Mouse (Mus musculus) gastrocnemius, adult 8-10 months (tissue): ENCODE data around the gene Kctd6. TPM values are rescaled to one million over a fixed set of nuclear protein-coding genes. Genes with fewer than 3 reads are reported as not detected.
"Not testable (repeated sequence)": the region's sequence is repeated elsewhere in the genome, so short reads cannot be mapped to it uniquely, and the experiment has no call there.

Experiments used
- DNase-seq, 2 experiments: peaks; one replicate each; pipeline ENCODE4 v3.0.0; 2022; ENCODE audit warnings: low spot score in 2 of 2
- total RNA-seq, 4 experiments: library from RNA; stranded (reverse); gene quantifications; 2 replicates each; pipeline ENCODE4 v1.2.4; 2022

Kctd6 gene
- total RNA-seq, 4 experiments from 2014 or later, result 7.7 to 10.4 (median 8.2) TPM

DNA sequence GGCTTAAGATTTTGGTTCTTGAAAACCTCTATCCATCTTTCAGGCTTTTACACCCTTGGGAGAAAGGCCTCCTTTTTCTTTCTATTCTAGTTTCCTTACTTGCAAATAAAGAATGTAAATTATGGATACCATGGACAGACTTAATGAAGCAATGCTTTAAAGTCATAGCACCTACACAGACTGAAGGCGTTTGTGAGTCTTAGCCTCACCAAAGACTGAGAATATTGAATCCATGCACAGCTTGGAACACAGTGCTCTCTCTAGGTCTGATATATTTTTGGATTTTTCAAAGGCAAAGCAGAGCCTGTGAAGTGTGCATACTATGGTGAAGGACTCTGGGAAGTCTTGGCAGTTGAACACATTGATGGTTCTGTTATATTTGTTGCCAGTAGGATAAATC is 35.3 kb downstream of the Kctd6 start:
- no peak for DNase-seq

DNA sequence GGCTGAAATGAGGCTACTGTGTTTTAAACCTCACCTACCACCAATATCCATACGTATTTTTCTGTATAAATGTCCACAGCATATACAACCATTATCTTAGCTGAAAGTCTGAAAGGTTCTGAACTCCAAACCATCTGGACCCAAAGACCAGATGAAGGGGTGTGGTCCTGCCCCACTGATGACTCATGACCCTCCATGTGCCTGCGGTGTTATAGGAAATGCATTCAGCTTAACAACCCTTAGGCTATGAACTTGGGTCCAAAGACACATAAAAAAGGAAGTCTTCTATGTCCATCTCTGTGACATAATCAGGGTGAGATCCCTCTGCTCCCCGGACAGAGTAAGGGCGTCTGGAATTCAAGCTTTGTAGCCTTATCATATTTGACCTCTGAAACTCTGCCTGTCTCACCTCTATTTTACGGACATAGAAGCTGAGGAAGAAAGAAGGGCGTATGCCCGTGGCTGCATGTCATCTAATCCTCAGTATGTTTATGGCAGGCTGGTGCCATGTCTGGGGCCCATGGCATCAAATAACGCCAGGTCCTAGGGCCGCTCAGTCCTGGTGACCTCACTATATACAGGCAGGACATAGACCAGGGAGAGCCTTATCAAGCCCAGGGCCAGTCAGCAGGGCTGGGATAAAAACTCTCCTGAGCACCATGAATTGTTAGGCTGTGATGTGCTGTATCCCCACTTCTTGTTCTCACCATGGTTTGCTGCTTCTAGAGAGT is 36.4 kb downstream of the Kctd6 start:
- DNase-seq, result no peak

DNA sequence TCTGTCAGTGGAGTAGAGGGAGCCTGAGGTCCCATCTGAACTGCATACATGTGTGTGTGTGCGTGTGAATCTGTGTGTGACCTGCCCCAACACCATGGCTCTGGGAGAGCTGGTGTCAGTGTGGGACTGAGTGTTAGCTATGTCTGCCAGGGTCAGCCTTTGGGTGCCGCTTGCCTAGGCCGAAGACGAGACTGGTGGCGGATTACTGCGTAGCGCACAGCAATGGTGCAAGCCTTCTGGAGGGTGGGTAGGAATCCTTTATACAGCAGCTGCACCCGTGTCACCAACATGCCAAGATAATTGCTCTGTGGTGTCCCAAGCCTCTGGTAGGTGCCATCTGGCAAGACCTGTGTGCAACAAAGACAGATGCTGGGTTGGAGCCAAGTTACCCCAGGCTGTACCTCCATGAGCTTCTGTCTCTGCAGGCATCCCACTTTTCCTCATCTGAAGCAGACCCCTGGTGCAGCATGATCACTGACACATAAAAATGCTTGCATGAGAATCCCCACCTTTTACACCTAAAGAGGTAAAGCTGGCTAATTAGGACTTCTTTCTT is 37.5 kb downstream of the Kctd6 start:
- no peak for DNase-seq

DNA sequence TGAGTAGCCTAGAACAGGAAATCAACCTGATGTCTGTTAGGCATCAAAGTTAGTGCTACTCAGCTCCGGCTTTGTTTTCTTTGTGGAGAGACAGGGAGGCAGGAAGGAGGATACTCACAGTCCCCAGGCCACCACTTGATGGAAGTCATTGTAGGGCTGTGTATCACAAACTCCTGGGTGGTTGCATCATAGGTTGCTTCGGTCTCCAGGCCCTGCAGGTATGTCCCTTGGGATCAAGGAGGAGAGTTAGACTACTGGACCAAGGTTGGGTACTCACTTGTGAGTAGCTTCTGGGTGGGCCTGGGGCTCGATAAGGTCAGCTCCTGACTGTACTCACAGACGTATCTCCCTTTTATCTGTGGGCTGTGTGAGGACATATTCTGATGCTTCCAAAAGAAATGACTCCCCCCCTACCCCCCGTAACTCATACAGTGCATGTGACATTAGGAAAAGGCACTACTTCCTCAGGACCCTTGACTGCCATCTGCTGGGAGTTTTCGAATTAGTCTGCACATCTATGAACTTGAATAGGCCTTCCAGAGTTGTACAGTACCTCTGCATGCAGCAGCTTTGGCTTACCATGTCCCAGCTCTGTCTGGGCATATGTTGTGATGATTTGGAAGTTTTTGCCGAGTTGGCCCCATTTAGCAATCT is 41.3 kb downstream of the Kctd6 start:
- no peak for DNase-seq

DNA sequence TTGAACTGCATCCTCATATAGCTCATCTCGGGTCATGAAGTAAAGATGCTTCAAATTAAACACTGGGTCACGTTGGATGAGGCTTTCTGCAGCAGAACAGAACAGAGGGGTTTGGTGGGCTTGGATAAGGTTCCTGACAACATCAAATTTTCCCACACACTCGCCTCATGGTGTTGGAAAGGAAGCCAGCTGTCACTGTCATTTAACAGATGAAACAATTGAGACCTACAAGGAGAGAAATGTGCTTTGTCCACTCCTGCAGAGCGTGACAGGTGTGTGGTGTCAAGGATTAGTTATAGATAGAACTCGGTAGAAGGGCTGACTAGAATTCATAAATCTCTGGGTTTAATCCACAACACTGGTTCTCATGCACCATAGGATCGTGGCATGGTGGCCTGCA is 42.1 kb downstream of the Kctd6 start:
- DNase-seq, result no peak

- DNase-seq, result no peak
Observed at GRCm38 (mm10) chr14:8256881-8257280, 42.9 kb downstream of the Kctd6 start.

DNA sequence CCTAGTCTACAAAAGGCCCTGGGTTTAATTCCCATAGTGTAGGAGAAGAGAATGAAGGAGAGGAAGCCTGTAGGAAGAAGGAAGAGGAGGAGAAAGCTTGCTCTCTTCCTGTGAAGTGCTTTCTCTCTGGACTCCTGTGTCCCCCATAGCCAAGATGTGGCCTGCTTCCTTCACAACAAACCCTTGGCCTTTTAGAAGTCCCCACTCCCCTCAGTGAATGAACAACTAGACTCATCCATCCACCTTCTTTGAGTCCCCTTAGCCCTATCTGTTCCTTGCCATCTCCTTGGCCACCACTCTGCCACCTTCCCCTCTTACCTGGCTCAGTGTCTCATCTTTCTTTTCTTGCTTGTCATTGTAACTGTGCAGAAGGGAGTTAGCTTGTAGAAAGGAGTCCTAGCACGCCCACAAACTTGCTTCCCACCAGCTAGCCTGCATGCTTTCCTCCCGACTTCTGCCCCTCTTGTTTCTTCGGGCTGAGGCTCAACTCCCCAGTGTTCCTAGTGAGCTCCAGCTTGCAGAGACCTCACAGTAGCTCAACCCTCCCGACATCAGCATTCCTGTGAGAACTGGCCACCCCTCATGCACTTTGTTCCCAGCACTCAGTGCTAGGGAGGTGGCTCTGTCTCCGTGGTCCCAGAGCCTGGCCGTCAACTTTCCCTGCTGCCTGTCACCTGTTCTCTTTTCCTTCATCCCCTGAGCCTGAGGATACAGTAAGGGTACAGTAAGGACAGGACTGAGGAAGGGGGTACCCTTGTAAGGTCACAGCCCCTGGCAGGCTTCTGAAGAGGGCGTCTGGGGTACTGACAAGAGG is 43.8 kb downstream of the Kctd6 start:
- no peak for DNase-seq

DNA sequence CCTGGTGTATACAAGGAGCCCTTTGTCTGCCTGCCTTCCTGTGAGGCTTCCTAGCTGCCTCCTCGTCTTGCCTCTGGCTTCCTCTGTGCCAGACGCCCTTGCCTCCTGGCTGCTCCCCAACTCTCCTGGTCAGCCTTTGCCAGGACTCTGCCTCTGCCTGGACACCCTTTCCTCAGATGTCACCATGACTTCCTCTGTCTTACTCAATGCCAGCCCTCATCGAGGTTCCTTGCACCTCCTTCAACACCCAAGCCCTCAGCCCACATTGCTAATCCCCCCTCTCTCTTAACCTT is 44.3 kb downstream of the Kctd6 start:
- DNase-seq, result peak in 1 of 2 experiments; percentile 17

GRCm38 (mm10) chr14:8258752-8259151 is 44.8 kb downstream of the Kctd6 start:
- no peak for DNase-seq

DNA sequence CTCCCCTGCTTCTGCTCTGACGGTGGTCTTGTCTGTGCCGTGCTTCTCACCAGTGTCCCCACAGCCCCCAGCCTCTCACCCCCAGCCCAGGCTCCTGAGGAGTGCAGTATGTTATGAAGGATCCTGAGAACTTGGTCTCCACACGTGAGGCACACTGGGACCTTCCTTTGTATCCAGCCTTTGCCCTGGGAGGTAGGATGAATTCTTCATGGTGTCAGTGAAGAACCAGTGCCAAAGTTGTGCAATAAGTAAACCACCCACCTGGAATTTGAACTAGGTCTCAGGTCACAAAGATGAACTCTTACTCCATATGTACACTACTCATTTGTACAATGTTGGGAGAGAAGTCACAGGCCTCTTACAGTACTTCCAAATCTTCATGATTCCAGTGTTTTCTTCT is 45.2 kb downstream of the Kctd6 start, which contains the start of gene Acox2:
Acox2 (minus strand) TSS at position 188 of the 400 bp plus-strand sequence.
- DNase-seq, result no peak

DNA sequence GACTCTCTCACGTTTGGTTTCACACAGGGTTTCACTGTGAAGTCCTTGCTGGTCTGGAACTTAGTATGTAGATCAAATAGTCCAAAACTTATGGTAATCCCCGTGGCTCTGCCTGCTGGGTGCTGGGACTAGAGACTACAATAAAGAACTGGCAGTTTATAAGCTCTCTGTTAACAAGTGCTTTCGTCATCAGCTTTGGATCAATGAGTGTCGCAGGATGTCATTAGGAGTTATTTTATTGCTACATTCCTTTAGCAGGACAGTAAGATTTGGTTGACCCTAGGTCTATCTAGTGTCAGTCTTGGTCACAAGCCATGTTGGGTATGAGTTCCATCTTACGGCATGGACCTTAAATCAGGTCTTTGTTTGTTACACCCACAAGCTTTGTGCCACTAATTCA is 46.3 kb downstream of the Kctd6 start:
- no peak for DNase-seq

DNA sequence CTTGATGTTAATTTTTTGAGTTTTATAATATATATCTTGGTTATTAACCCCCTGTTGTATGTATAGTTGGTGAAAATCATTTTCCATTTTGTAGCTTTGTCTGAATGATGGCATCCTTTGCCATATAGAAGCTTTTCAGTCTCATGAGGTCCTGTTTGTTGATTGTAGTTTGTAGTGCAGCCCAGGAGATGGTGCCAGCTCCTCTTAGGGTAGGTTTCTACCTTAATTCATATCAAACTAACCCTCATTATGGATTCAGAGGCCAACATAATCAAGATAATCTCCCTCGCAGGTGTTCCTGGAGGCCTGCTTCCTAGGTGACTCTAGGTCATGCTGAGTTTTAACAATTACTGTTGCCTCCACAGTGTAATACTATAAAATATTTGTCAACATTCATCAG is 48.3 kb downstream of the Kctd6 start:
- no peak for DNase-seq

DNA sequence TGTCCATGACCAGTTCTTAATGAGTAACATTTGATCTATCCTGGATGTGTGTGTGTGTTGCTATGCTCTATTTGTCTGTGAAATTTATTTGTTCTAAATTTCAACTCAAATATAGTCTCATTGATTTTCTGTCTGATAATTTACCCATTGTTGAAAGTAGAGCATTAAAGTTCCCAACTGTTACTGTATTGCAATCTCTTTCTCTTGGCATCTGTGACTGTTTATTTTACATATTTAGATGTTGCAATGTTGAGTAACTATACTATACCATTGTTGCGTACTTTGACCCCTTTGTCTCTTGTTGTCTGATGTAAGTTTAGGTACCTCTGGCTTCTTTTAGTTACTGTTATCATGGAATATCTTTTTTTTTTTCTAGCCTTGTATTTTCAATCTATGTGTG is 50.4 kb downstream of the Kctd6 start:
- DNase-seq, result no peak

DNA sequence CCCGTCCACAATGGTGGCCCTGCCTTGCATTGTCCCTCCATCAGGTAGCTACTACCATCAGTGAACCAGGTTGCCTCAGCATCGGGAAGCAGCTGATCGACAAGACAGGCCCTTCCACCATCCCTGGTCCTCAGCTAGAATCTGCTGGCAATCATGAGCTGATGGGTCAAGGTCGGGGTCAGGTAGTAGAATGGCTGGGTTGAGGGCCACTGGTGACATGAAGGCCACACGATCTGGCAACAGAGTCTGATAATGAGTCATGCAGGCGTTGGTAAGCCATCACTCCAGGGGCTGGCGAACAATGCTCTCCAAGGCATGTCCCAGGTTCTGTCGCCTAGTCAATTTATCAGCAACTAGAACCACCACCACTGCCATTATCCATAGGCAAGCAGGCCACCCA is 57.3 kb downstream of the Kctd6 start:
- not testable (repeated sequence) for DNase-seq

Other genes with a start within 250 kb of the Kctd6 start
- gene Dnase1l3, start 219.6 kb upstream of the Kctd6 start, total RNA-seq, result not detected
- 10 to 100 TPM in 1 of 4 experiments, 1 to 10 TPM in 3; 6.8 to 10.2 (median 8.3) TPM for gene Abhd6, start 211.2 kb upstream of the Kctd6 start, total RNA-seq
- gene Rpp14, start 133.8 kb upstream of the Kctd6 start, total RNA-seq, result 10 to 100 TPM; 31.3 to 35.1 (median 33.2) TPM
- gene Pxk, start 115.9 kb upstream of the Kctd6 start, total RNA-seq, result 10 to 100 TPM; 11.4 to 14.9 (median 12.6) TPM
- gene Pdhb, start 41.1 kb upstream of the Kctd6 start, total RNA-seq, result 100 to 1,000 TPM; 268 to 280 (median 272) TPM
- under 1 TPM in 2 of 4 experiments, not detected in 2; 0.56 to 0.99 TPM for gene Acox2, start 45.2 kb downstream of the Kctd6 start, total RNA-seq
- 1 to 10 TPM; 1.3 to 2.8 (median 2.4) TPM for gene Fam107a, start 103.9 kb downstream of the Kctd6 start, total RNA-seq
- not detected for gene Oit1, start 164.6 kb downstream of the Kctd6 start, total RNA-seq